Mouse (Mus musculus) right cerebral cortex, adult 18-20 months (tissue): ENCODE measurements around the gene Foxb1.

Source experiments
- DNase-seq: peaks from one replicate; pipeline ENCODE4 v3.0.0; 2022; ENCODE audit warnings: mixed read lengths

Foxb1 gene

DNA sequence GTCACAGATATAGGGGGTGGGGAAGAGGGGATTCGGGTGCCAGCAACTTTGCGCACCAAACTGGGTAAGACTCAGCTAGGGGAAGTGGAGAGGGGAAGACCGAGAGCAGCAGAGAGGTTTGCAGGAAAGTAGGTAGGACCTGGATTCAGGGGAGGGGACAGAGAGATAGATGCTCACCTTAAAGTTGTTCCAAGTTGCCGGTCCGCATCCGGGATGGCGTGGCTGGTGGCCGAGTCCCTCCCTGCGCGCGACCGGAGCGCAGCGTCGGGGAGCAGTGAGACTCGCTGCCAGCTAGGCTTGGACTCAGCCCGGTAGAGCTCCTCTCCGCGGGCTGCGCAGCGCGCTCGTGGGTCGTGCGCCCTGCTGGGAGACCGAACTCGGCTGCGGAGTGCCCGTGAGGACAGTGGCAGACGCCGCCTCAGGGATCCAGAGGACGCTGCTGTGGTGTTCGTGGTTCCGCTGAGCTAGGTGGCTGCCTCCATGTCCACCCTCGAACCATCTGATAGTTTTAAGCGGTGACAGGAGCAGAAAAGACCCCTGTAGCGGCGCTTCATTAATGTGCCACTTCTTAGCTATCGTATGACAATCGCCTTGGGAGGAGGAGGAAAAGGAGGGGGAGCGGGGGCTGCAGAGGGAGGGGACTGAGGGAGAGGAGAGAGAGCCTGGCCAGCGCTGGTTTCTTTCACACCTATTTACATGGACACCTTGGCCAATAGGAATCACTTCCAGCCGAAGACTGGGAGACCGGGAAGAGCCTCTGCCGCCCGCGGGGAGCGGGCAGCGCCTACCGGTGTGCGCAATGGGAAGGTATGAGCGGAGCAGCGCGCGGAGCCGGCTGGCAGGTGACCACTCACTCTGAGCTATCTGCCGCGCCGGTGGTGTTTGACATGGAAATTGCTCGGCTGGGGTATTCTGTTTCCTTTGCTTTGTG, at the start of gene Foxb1:
Gene Foxb1, minus strand, starts transcription at position 570 of the 931 bp plus-strand sequence.
- DNase-seq: no peak

DNA sequence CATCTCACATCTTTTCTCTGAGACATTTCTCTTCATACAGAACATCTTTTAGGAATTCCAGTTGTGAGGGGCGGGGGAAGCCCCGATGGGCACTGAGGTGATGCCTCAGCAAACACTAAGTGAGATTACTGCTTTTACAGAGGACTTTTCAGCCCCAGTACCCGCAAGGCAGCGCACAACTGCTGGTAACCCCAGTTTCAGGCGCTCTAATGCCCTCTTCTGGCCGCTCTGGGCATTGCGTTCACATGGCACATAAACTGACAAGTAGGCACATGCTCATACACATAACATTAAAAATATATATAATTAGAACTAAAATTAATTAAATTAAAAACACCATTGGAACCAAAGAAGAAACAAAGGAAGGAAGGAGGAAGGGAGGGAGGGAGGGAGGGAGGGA, 29.8 kb upstream of the Foxb1 start:
- no peak for DNase-seq

DNA sequence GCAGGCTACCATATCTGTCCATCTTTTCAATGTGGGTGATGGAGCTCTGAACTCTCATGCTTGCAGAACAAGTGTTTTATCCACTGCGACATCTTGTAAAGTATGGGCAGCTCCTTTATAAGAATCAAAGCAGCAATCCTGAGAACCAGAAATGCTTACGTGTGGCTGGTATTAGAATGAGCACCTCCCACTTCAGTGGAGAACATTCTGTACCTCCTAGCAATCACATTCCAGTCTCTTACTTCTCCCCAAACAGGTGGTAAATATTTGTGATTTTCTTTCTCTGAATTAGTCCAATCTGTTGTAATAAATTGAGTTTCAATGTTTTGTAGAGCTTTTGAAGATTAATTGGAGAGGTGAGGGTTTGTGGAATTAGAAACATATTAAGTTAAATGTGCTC, 19.3 kb upstream of the Foxb1 start:
- no peak for DNase-seq

DNA sequence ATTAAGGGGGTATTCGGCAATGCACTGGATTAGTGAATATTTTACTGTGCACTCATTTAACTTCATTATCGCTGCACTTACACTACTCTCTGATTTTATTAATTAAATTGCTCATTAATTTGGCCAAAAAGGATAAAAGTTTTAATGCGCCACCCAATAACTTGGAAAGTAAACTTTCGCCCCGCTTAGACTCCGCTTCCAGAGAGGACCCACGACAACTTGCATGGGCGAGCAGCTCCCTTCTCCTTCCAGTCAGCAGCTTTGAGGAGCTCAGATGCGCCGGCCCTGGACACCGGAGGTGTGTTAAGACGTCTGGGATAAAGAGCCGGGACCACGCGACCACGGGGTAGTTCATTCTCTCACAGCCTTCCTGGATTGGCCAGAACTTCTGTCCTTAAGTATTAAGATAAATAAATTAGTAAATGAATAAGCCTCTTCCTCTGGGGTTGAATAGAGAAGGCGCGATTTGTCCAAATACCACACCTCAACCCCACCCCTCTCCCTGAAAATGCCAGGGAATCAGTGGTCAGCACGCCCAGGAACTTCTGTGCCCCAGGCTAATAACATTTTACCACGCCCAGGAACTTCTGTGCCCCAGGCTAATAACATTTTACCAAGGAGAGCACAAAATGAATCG, 9.3 kb upstream of the Foxb1 start:
- no peak for DNase-seq

DNA sequence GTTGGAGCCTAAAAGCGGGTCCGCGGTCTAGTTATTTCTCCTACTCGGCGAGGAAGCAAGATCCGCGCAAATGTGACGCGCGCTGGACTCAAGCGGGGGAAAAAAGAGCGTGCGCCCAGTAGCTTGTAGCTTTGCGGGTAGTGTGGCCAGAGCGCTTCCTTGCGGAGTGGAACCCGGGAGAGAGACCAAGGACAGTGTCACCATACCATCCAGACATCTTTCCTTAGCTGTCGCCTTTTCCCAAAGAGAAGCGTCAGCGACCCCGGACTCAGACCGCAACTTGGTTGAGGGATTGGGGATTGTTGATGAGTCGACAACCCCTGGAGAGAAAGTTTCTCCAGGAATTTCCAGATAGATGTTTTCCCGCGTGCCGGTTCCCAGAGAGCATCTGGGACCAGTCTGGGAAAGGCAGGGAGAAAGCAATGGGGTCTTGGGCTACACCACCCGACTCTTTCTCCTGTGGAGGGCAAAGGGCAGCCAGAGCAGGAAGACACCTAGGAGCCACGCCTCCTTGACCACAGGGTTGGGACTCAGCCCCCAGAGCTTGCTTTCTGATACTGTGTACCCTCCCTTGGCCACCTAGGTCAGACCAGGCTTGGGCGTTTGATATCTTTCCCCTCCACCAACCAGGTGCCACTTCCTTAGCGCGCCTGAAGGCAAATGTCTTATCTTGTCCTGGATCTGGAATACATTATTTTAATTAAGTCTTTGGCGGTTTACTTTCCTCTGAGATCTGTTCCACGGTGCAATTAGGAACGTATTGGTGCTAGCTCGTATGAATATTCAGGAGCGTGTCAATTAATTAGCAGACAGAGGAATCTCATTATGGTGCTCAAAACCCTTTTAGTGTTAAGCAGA, 8.6 kb upstream of the Foxb1 start:
- no peak for DNase-seq

DNA sequence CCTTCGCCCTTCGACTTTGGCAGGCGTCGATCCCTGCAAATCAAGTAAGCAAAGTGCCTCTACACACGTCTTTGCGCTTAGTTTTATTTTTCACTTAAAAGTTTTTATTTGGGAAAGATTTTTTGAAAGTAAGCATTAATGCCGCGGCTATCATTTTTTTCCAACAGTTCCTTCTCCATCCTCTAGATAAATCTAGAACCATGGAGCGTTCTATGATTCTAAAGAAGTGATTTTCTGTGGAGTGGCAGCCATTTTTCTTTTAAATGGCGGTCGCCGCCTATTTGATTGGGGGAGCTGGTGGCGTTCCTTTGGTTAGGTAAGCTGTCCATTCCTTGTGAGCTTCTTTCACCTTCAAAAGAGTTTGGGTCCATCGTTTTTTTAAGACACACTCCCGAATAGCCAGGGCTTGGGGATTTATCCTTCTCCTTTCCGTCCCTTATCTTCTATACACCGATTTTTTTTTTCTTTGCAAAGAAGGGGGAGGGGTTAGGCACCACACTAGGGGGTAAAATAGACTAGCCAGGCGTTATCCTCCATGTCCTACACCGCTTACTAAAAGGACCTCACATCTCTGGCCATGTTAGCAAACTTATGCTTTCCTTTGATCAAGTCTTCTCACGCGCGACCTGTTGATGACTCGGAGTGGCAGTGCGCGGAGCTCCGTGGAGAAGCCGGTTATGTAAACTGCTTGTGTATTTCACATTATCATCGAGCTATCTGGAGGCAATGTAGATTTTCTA, 7.6 kb upstream of the Foxb1 start:
- no peak for DNase-seq

DNA sequence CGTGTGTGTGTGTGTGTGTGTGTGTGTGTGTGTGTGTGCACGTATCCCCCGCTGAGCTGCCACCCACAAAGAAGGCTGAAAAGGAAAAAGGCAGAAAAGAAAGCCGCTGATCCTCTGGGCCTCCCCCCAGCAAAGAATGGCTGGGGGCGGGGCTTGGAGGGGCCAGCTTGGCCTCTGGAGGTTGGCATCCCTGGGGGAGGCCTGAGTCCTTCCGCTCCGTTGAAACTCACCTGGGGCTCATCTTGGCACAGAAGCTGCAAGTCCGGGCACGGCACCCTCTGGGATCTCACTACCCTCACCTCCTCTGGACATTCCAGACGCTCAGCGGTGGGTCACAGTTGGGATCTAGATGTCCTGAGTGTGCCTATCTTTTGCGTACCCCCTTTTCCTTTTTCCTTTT, 6.7 kb upstream of the Foxb1 start:
- no peak for DNase-seq

DNA sequence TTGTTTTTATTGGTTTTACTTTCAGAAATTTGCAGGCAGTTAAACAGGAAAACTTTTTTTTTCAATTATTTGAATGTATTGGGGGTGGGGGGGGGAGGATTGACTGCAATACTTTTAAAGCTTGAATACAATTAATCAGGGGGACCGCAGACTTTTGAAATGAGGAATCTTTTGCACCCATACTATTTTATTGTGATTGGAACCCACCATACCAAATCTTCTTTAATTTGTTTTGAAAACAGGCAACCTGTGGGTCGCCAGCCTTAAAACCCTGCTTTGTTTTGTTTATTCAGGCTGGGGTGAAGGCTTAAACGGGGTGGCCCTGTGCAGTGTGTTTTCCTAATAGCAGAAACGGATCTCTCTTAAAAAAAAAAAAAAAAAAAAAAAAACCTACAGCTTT, 6.2 kb upstream of the Foxb1 start:
- DNase-seq: no peak

DNA sequence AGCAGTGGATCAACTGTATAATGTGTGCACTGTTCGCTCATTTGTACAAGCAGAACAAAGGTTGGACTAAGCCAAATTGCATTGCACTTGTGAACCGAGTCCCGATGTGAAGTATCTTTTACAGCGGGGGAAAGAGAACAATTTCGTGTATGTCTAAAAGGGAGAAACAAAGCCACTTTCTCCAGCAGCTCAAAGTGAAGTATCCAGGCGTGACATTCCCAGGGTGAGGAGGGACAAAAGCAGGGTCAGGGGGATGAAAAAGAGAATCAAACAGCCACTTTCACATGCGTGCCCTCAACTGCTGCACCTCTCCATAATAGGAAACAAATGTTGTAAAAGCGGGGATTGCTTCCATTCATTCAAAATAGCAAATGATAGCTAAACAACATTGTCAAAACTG, 5.6 kb upstream of the Foxb1 start:
- no peak for DNase-seq

DNA sequence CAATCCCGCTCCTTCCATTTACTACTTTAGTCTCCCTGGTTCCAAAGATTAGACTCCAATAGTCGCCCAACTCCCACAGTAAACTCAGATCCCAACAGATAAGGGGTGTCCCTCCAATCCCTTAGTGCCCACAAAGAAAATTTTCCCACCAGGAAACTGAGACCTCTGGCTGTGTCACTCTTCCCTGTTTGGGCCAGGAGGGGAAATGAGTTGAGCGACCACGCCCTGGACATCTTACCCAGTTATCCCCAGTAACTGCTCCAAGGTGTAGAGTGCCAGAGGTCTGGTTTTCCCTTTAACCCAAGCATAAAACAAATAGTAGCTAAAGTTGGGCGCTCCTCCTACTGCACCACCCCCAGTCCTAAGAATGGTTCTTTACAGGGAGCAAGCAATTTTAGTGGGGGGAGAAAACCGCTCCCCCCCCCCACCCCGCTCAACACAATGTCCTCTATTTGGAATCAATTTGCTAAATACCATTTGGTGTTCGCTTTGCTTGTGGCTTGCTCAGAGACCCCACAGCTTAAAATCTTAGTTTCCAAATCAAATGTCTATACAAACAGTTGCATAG, 4.8 kb upstream of the Foxb1 start:
- DNase-seq: no peak

DNA sequence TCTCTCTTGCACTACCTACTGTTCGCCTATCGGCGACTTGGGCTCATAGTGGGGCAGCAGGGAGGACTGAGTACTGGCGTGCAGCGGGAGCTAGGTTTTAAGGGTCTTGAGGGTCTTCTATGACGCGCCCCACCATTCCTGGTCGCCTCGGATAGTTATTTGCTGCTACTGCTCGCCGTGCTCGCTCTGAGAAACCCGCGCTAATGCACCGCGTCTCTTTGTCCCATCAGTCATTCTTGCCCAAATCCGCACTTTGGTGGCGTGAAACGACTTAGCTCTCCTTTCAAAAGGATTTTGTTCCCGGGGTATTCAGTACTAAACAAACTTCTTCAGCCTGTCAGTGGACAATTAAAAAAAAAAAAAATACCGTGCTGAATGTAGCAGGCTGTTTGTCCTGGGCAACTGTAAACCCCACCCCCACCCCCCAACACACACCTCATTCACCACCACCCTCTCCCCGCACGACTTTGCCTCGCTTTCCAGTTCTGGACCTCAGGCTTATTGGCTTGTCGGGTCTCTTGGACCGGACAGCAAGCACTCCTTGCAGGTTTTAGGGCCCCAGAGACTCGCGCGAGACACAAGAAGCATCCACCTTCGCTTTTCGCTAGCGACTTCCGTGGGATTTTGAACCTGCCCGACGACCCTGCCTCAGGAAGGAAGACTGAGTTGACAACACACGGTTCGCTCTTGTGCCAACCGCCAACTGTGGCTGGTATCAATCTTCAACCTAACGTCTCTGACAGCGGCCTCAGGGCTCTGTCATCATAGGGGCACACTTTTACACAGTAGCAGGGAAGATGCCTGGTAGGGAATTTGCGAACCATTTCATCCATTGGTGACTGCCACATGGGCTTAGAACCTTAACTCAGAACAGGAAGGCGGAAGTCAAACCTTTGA, 4.1 kb upstream of the Foxb1 start:
- no peak for DNase-seq

DNA sequence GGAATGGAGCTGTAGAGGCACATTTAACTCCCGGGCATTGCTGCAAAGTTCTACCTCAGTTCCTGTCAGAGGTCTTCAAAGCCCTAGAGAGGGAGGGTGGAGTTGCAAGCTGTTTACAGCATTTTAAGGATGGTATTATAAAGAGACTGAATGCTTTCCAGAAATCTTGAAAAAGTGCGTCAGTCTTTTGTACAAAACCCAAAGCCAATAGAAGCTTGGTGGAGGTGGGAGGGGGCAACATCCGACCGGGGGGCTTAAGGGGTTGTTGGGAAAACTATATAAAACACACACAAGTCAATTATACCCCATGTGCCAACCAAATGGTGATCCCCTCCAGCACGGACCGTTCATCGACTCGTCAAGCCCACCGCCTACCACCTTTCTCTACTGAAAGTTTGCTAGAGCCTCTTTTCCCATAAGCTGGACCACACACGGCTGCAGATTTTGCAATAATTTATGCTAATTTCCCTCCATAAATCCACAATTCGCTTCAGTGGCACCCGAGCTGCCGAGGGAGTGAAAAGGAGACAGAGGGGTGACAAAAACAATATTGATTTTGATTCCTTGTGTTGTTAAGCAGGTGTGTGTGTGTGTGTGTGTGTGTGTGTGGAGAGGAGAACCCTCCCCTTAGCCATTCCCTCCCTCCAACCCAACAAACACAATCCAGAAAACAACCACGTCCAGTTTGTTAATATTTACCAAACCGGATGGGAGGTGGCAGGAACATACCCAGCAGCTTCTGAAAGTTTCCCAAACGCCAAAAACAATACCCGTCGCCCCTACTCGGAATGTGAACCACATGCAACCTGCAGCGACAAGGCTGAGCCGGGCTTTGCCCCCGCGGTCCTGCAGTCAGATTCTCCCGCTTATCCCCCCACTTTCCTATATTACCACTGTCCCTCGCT, 3.2 kb upstream of the Foxb1 start:
- DNase-seq: no peak

DNA sequence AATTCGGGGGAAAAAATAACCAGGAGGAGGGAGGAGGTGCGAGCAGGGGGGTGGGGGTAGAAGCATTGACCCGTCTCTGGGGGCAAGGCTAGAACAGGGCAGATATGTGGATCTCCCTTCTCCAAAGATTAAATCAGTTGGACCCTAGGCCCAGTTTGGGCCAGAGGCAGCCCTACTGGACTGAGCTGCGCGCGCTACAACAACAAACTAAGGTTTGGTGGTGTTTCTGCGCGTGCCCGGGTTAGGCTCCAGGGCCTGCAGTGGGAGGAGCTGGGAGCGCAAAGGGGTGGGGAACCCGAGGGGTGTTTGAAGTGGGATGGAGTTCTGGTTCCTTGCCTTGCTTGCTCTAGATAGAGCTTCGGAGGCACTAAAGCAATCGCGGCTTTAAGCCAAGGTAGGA, 2.0 kb upstream of the Foxb1 start:
- no peak for DNase-seq

DNA sequence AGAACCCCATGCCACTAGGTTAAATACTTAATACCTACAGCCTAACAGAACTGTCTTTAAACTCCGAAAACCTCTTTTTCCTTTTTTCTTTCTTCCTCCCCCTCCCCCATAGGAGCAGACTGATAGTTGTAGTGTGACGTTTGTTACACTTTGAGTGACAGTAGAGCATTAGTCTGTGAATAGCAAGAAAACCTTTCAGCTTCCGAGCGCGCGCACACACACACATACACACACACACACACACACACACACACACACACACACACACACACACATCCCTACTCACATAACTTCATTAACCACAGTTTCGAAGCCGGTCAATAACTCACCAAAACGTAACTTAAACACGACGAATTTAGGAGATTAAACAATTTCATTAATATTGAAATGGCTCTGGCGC, 1.5 kb upstream of the Foxb1 start:
- DNase-seq: no peak

DNA sequence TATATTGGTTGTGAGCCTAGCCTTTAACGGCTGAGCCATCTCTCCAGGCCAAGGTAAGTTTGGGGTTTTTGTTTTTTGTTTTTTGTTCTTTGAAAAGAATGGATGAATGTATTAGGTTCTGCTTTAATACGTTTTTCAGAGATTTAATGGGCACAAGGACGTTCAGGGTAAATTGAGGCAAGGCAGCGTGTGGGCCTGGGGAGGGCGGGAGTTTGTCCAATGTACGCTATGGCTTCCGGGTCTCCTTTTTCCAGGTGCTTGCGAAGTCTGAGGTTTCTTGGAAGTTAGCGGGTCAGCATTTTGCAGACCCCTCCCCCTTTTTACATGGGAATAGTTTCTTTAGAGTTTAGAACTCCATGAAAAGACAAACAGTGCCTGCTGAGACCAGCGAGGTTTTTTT, 829 bp upstream of the Foxb1 start:
- DNase-seq: no peak

DNA sequence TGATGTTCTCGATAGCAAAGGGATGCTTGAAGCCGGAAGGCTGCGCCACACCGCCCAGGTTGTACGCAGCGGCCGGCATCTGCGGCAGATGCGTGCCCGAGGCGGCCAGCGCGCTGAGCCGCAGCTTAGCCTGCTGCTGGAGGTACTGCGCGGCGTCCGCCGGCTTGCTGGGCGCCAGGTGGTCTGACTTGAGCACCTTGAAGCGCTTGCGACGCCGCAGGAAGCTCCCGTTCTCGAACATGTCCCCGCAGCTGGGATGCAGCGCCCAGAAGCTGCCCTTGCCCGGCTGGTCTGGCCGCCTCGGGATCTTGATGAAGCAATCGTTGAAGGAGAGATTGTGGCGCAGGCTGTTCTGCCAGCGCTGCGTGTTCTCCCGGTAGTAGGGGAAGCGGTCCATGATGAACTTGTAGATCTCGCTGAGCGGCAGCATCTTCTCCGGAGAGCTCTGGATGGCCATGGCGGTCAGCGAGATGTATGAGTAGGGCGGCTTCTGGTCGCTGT, 969 bp downstream of the Foxb1 start:
- no peak for DNase-seq

DNA sequence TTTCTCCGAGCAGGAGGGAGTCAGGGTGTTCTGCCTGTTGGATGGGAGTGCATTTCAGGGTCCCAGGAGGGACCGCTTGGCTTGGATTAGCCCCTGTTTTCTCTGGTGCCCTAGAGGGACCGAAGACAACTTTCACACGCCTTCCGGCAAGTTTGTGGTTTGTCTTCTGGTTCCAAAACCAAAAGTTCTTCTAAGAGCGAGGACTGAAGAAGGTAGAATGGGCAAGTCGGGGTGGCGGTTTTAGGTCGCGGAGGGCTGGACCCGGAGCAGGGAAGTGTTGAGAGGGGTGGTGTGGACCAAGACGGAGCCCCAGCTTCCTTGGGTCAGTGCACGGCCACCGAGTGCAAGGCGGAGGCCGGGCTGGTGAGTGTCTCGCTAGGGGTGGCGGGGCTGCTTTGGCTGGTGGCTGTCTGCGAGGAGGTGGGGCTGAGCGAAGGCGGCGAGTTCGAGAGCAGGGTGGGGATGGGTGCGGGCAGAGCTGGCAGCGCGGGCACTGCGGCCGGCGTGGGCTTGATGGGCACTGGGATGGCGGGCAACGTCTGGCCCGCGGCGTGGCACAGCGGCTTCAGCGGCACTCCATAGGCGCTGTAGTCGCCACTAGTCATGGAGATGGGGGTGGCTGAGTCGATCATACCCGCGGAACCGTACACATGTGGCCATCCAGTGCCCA, 1.7 kb downstream of the Foxb1 start:
- DNase-seq: no peak

DNA sequence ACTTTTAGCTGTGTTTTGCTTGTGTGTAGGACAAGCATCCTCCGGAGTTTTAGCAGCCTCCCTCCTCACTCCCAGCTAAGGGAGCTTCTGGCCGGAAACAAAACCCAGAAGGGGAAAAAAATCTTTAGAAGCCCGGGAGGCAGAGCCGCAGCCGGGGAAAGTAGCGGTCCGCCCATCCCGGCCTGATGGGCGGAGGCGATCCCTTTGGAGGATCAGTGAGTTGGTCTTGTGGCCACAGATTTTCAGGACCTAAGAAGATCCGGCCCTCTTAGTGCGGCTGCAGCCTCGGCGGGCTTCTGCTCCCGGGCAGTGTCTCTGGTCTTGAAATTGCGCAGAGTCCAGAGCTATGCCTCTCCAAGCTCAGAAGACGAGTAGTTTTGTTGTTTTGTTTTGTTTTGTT, 2.2 kb downstream of the Foxb1 start:
- DNase-seq: no peak

DNA sequence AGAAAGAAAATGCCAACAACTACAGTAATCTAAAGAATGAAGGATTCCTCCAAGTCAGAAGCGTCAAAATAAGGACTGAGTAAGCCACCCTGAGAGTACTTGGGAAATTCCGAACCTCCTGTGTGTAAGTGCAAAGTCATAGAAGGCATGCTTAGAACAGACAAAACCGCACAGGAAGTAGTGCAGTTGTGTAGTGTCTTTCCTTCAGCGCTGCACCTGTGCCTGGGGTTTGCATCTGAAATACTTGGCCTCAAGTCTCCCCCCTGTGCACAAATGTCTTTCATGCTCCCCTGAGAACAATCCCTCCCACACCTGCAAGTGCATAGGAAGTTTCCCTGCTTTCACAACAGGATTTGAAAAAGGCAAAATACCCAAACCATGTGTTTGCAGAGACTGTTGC, 3.5 kb downstream of the Foxb1 start:
- DNase-seq: no peak
